Mouse (Mus musculus) cerebellum, adult 18-20 months (tissue): ENCODE measurements around the gene Clk2.

Experiments used
- DNase-seq, 2 experiments: peaks; one replicate each; pipeline ENCODE4 v3.0.0; 2021

Gene Clk2

DNA sequence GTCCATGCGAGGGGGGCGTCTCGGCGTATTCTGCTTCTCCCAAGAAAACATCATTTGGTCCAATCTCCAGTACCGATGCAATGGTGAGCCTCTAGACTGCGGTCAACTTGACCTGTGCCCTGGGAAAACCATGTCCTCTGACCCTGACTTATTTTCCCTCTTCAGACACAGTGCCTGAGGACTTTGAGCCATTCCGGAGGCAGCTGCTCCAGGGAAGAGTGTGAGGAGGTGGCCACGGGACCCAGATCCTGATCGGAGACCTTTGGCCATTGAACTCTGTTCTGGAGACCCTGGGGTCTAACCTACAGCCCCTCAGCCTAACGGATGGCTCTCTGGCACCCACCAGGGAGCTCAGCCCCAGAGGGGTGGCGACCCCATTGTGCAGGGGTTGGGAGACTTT is 61.8 kb downstream of the Clk2 start:
- no peak for DNase-seq
